Mouse (Mus musculus) kidney, postnatal 0 days (tissue): ENCODE measurements around the gene Cnksr3. TPM values are rescaled to one million over a fixed set of nuclear protein-coding genes. Genes with fewer than 3 reads are reported as not detected.
A peak's percentile ranks its signal among the peaks of the same experiment; 100 is the strongest.

Source experiments
- ATAC-seq: fragments of 200-750 bp; cut with Nextera tagmentation; replicated peaks from 2 replicates; pipeline ENCODE4 v1.8.0; 2017; ENCODE audit warnings: low read depth, moderate number of reproducible peaks, moderate TSS enrichment, moderate library complexity; ENCODE audit not compliant: low FRiP score
- DNase-seq: peaks from one replicate; pipeline ENCODE4 v3.0.0-alpha.2; 2016; ENCODE audit warnings: low spot score
- H3K27ac ChIP-seq: fragments of 300-500 bp; sonication (generic); 2 replicates; pipeline ENCODE4 v1.5.1; 2014; ENCODE audit warnings: mild to moderate bottlenecking
- H3K27me3 ChIP-seq: fragments of 300-500 bp; sonication (generic); 2 replicates; pipeline ENCODE4 v1.6.1; 2014; ENCODE audit warnings: low read length, mixed read lengths; ENCODE audit not compliant: insufficient read depth
- H3K36me3 ChIP-seq: fragments of 300-500 bp; sonication (generic); 2 replicates; pipeline ENCODE4 v1.6.1; 2014; ENCODE audit warnings: low read length, mixed read lengths; ENCODE audit not compliant: insufficient read depth
- H3K4me1 ChIP-seq: fragments of 300-500 bp; sonication (generic); replicated peaks from 2 replicates; pipeline ENCODE4 v1.6.1; 2014; ENCODE audit warnings: antibody characterized with exemption, low read length, mixed read lengths; ENCODE audit not compliant: insufficient read depth
- H3K4me2 ChIP-seq: fragments of 300-500 bp; sonication (generic); 2 replicates; pipeline ENCODE4 v1.6.1; 2014; ENCODE audit warnings: mild to moderate bottlenecking, low read length, moderate library complexity, mixed read lengths
- H3K4me3 ChIP-seq: fragments of 300-500 bp; sonication (generic); replicated peaks from 2 replicates; pipeline ENCODE4 v1.5.1; 2014; ENCODE audit warnings: low read depth, low read length
- H3K9ac ChIP-seq: fragments of 300-500 bp; sonication (generic); 2 replicates; pipeline ENCODE4 v1.6.1; 2014; ENCODE audit warnings: low read depth, low read length
- H3K9me3 ChIP-seq: fragments of 300-500 bp; sonication (generic); replicated peaks from 2 replicates; pipeline ENCODE4 v1.6.1; 2016; ENCODE audit warnings: low read length, inconsistent platforms, mixed read lengths
- CTCF ChIP-seq: IDR thresholded peaks from 2 replicates; pipeline ENCODE4 v1.5.1; 2016; ENCODE audit warnings: antibody characterized with exemption, low read depth, mild to moderate bottlenecking, moderate library complexity
- WGBS: fragments of 180-500 bp; shearing (Covaris S2); extraction: QIAGEN DNeasy Blood & Tissue Kit; methylation state at CpG from one replicate; pipeline ENCODE4 v1.1.7; 2014; 5-methylcytosine and 5-hydroxymethylcytosine counted together
- polyA plus RNA-seq: library from polyadenylated mRNA; unstranded; fragments of >200 nt; fragmentation: Nextera tagmentation; extraction: Ambion mirVana; gene quantifications from 2 replicates; pipeline ENCODE4 v1.2.1, GENCODE M21; 2015

Gene Cnksr3
- polyA plus RNA-seq, 1 experiment from 2014 or later = 18.3 TPM

GRCm38 (mm10) chr10:7176205-7176910 is 35.7 kb downstream of the Cnksr3 start:
- DNase-seq (no peak), ATAC-seq (no peak)
- Histone ChIP-seq H3K27me3 (no peaks in the 10 kb centered on the region), H3K4me3 (no peak overlapping the region), H3K4me2 (no peak overlapping the region), H3K9me3 (no peaks in the 10 kb centered on the region), H3K4me1 (peaks cover 27% of the 10 kb centered on the region), H3K9ac (no peak overlapping the region), H3K27ac (no peak overlapping the region), H3K36me3 (no peaks in the 10 kb centered on the region)
- no peak for TF ChIP-seq CTCF
- 63% methylated on average over 8 of the region's 8 CpGs for WGBS

- H3K27ac ChIP-seq = 0 out of 2 replicates have a peak overlapping the region, but pooled peaks have one; percentile 25
- no peaks in the 10 kb centered on the region for H3K36me3 ChIP-seq
- ATAC-seq = no peak
- no peaks in the 10 kb centered on the region for H3K27me3 ChIP-seq
- DNase-seq = no peak
- no peaks in the 10 kb centered on the region for H3K9me3 ChIP-seq
- H3K4me2 ChIP-seq = no peak overlapping the region
- no peak for TF ChIP-seq CTCF
- H3K4me1 ChIP-seq = peaks cover 15% of the 10 kb centered on the region
- 29% methylated on average over 2 of the region's 2 CpGs for WGBS
- H3K9ac ChIP-seq = no peak overlapping the region
- no peak overlapping the region for H3K4me3 ChIP-seq
These were observed 37.6 kb downstream of the Cnksr3 start for GRCm38 (mm10) chr10:7174480-7174879.

DNA sequence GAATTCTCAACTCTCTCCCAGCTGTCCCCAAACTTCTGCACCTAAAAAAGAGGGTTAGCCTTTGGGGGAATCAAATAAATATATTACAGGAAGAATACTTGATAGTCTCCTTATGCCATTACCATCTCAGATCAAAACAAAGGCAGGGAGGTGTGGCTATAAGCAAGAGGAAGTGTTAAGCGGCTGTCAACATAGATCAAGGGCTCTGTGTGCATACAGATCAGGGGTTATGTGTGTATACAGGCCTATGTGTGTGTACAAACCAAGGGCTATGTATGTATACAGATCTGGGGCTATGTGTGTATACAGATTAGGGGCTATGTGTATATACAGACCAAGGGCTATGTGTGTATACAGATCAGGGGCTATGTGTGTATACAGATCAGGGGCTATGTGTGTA is 38.9 kb downstream of the Cnksr3 start:
- Histone ChIP-seq H3K36me3 (no peaks in the 10 kb centered on the region), H3K9me3 (no peaks in the 10 kb centered on the region), H3K27me3 (no peaks in the 10 kb centered on the region), H3K4me1 (peaks cover 6% of the 10 kb centered on the region; the same call in 1 of the 2 replicates), H3K4me3 (no peak overlapping the region), H3K9ac (no peak overlapping the region), H3K27ac (no peak overlapping the region), H3K4me2 (no peak overlapping the region)
- no peak for ATAC-seq
- WGBS = 64% methylated on average over 1 of the region's 1 CpGs
- no peak for DNase-seq
- TF ChIP-seq CTCF = no peak

DNA sequence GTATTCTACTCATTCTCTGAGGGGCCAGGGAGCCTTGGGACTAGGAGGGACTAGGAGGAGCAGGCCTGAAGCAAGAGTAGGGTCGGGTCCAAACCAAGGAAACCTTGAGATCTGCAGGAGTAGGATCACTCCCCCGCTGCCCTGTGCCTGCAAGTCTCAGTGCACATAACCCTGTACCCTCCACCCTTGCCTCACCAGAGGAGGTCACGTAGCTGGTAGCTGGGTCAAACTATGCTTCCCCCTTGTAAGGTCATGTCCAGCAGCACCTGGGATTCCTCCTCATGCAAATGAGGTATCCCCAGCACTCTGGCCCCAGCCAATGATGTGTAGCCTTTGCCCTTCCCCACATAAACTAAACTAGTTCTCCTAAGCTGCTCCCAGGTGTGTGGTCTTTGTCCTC is 41.6 kb downstream of the Cnksr3 start:
- Histone ChIP-seq H3K4me3 (no peak overlapping the region), H3K27ac (no peak overlapping the region), H3K4me1 (no peaks in the 10 kb centered on the region; the same call in 1 of the 2 replicates), H3K4me2 (no peak overlapping the region), H3K36me3 (no peaks in the 10 kb centered on the region), H3K27me3 (no peaks in the 10 kb centered on the region), H3K9ac (no peak overlapping the region), H3K9me3 (no peaks in the 10 kb centered on the region)
- ATAC-seq (no peak), DNase-seq (no peak)
- TF ChIP-seq CTCF = no peak
- WGBS = 90% methylated on average over 3 of the region's 3 CpGs

DNA sequence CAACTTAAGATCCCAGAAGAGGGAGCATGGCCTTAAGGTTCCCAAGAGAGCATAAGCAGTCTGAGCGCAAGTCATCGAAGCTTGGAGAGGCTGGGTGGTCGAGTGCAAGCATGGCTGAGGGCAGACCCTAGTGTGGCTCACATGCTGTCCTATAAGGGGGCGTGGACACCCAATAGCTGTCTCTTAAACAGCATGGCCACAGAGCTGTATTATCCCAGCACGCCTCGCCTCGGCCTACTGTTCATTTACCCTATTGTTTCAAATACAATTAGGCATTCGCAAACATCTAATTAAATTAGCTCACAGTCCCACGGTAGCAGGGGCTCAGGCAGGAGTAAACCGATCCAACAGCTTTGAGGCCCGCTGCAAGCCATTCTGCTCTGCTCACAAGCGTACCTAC is 49.0 kb downstream of the Cnksr3 start:
- no peak for DNase-seq
- no peak overlapping the region for H3K9ac ChIP-seq
- no peak for ATAC-seq
- H3K36me3 ChIP-seq = peaks cover 7% of the 10 kb centered on the region; the same call in 1 of the 2 replicates
- no peak overlapping the region for H3K27ac ChIP-seq
- H3K4me2 ChIP-seq = no peak overlapping the region
- peaks cover 17% of the 10 kb centered on the region for H3K4me1 ChIP-seq
- TF ChIP-seq CTCF = no peak
- H3K27me3 ChIP-seq = no peaks in the 10 kb centered on the region
- no peaks in the 10 kb centered on the region for H3K9me3 ChIP-seq
- 68% methylated on average over 12 of the region's 12 CpGs for WGBS
- no peak overlapping the region for H3K4me3 ChIP-seq

GRCm38 (mm10) chr10:7159061-7159511 is 53.0 kb downstream of the Cnksr3 start:
- 10% methylated on average over 7 of the region's 7 CpGs for WGBS
- TF ChIP-seq CTCF = no peak
- Histone ChIP-seq H3K9ac (no peak overlapping the region), H3K27me3 (no peaks in the 10 kb centered on the region), H3K9me3 (no peaks in the 10 kb centered on the region), H3K4me3 (no peak overlapping the region), H3K36me3 (peaks cover 10% of the 10 kb centered on the region; the same call in 1 of the 2 replicates), H3K4me2 (peak overlapping the region; percentile 38), H3K4me1 (peaks cover 23% of the 10 kb centered on the region), H3K27ac (peak overlapping the region; percentile 82)
- DNase-seq (no peak), ATAC-seq (peak; percentile 72)
